Mouse (Mus musculus): Measurements from ENCODE around the gene Tor2a.

GRCm38 (mm10) chr2:32734933-32735332 lies 22.1 kb upstream of the Tor2a start:
- TF ChIP-seq CTCF (IDR thresholded peaks at IDR 0.05; ENCODE audit: borderline replicate concordance, insufficient read depth, low read length) (no peak), POLR2A (IDR thresholded peaks at IDR 0.05; ENCODE audit: low read depth, low read length) (no peak)

All from embryonic fibroblast, embryonic 13.5 days (primary cell).